Mouse (Mus musculus) layer of hippocampus, adult 9-10 months (tissue): ENCODE results near the gene Mrc1.
"Not testable (repeated sequence)": the region's sequence is repeated elsewhere in the genome, so short reads cannot be mapped to it uniquely, and the experiment has no call there.

Experiments
- DNase-seq: peaks from one replicate; pipeline ENCODE4 v3.0.0; 2022; ENCODE audit warnings: low spot score

Gene Mrc1

DNA sequence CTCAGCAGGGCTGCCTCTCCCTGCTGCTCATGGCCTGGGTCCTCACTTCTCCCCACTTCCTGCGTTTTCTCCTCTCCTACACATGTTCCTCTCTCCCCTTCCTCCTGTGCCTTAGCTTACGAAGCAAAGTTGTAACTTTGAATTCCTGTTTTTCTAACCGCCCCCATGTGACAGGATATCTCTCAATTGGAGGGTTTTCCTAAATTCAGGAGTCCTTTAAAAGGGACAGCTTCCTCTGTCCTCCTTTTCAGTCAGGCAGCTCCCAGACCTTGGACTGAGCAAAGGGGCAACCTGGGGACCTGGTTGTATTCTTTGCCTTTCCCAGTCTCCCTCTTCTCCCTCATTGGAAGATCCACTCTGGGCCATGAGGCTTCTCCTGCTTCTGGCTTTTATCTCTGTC lies at the start of gene Mrc1:
Gene Mrc1 (plus strand): TSS at position 244 of the 400 bp plus-strand sequence.
- no peak for DNase-seq

DNA sequence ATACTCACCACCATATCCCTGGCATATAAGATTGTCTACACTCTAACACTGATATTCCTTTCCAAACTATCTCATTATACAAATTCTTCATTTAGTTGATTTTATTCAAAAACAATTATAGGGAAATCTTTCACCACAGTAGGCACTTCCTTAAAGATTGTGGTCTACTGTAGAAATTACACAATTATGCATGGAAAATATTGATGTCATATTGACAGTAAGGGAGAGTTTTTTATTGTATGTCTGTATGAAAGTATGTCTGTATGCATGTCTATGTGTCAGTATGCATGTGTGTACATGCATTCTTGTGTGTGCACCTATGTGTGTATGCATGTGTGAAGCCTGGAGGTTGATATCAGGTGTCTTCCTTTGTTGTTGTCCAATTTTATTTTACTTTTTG lies 44.8 kb upstream of the Mrc1 start:
- DNase-seq: no peak

- no peak for DNase-seq
Measured at GRCm38 (mm10) chr2:14190684-14191083, 38.5 kb upstream of the Mrc1 start.

DNA sequence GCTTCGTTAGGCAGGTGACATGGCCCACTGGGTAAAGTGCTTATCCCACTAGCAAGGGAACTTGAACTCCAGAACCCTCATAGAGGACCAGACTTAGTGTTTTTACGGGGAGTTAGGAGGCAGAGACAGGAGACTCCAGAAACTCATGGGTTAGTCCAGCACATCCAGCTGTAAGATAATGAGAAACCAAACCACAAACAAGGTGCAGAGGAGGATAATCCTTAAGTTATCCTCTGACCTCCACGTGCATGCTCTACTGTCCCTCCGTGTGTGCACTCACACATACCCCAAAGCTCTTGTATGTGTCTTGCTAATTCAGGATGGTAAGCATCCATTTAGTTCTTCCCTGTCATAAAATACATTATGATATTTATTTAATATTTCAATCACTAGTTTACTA lies 37.6 kb upstream of the Mrc1 start:
- no peak for DNase-seq

- no peak for DNase-seq
Measured at GRCm38 (mm10) chr2:14192046-14192445, 37.1 kb upstream of the Mrc1 start.

DNA sequence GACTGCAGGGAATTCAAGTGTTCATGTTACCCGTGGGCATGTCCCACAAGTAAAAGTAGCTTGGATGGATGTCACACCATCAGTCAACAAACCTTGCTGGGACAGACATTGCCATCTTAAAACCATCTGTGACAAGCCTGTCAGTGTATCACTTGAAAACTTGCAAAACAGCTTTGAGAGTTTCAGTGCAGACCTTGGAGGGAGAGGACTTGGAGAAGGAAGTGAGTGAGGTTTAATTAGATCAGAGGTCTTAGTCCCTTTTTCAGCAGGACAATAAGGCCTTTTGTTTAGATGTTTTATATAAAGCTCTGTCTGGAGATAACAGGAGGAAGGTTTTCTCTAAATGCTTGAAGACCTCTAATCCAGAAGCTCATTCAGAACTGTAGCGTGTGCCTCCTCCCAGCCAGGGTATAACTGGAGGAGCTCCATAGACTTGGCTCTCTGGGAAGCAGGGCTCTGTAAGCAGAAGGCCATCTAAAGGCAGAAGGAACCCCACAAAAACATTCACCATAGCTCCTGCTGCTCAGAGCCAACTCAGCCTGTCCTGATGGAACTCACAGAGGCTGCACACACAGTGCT lies 30.8 kb upstream of the Mrc1 start:
- not testable (repeated sequence) for DNase-seq

- DNase-seq: no peak
Measured at GRCm38 (mm10) chr2:14199621-14200020, 29.6 kb upstream of the Mrc1 start.

GRCm38 (mm10) chr2:14200879-14201445 lies 28.2 kb upstream of the Mrc1 start:
- DNase-seq: not testable (repeated sequence)

- DNase-seq: no peak
Measured at GRCm38 (mm10) chr2:14204308-14204707, 24.9 kb upstream of the Mrc1 start.

DNA sequence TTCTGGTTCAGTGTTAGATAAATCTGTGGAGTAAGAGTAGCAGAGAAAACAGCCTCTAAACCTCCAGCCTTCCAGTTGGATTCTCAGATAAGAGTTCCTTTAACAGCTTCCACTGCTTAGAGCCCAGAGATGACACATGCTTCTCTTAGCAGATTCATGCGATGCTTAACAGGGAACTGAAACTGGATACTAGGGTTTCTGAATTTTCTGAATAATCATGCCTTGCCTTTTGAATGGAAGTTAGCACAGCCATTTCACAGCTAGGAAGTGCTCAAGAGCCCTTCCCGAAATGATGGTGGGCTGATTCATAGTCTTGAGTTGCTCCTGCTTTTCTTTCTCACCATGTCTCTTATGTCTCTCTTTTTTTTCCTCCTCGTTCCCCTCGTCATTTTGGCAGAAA lies 22.4 kb upstream of the Mrc1 start:
- DNase-seq: no peak

DNA sequence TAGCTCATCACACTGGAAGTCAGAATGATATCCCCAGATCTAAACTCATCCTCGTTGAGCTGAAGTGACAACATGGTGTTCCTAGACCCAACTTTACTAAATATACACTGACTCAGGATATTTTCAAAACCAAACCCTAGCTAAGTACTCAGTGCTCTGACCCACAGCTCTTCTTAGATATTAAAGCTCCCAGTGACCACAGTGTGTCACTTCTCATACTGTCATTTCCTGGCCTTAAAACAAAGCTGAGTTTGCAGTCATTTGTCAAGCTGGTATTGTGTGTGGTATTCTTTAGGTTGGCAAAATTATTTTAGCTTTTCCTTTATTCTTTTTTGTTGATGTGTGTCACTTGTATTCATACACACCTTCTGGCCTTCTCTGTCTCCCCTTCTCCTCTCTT lies 18.5 kb upstream of the Mrc1 start:
- DNase-seq: no peak

DNA sequence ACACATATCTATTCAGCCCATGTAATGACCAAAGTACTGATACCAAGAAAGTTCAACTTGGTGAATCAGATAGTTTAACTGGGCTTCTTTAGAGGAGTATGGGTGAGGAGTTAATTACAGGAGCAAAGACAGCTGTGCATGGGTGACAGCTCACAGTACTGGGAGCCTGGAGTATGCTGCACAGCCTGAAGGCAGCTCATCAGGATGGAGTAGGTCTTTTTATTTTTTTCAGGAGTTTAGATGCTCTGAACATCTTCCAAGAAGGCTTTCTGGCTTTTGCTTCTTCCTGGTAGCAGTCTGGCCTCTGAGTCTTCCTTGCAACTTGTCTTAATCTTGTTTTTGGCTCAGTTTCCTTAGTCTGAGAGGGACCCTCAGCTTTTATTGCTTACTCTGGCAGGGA lies 17.6 kb upstream of the Mrc1 start:
- DNase-seq: no peak

DNA sequence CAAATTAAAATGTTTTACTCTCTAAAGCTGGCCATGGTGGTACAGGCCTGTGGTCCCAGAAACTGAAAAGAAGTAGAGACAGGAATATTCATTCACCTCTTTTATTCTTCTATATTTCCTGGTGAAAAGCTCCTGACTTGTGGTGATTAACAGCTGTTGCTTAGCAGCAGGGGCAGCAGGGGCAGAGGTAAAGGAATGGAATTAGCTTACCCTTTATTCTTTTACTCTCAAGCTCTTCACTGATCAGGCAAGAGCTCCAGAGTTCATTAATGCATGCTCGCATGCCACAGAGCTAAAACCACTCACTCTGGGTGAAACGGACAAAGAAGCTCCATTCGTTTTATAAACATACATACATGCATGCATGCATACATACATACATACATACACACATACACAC lies 14.4 kb upstream of the Mrc1 start:
- DNase-seq: no peak

- no peak for DNase-seq
Measured at GRCm38 (mm10) chr2:14216653-14217052, 12.5 kb upstream of the Mrc1 start.

DNA sequence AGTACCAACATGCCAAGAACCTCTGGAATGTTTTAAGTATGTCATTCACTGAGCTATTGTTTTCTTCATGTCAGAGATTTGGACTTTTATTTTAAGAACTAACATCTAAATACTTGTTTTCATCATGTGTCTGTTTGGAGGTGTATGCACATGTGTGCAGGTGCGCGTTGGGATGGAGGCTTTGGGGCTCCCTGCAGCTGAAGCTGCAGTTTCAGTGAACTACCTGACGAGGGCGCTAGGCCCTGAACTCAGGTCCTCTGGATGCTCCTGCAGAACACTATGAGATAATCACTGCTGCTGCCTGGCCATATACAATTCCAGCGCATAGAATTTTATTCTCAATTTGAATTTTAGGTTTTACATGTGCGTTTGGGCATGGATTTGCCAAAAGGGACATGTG lies 11.1 kb upstream of the Mrc1 start:
- DNase-seq: no peak

- no peak for DNase-seq
Measured at GRCm38 (mm10) chr2:14224387-14224786, 4.8 kb upstream of the Mrc1 start.

DNA sequence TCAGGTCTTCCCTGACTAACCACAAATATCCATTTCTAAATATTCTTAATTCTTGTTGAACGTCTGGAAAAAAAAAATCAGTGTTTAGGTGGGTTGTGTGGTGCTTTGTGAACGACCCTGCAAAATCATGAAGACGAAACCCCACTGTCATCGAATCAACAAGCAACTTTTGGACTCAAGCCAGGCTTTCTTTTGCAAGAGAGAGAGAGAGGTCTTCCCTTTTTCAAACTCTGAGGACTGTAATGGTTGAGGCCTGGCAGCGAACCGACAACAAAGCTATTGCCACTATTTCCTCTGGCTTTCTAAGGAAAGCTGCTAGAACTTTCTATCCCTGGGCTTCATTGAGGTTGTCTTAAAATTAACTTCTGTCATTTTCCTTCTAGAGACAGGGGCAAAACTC lies 697 bp upstream of the Mrc1 start:
- no peak for DNase-seq

- DNase-seq: no peak
Measured at GRCm38 (mm10) chr2:14229979-14230378, 787 bp downstream of the Mrc1 start.

GRCm38 (mm10) chr2:14232897-14233296 lies 3.7 kb downstream of the Mrc1 start:
- no peak for DNase-seq

DNA sequence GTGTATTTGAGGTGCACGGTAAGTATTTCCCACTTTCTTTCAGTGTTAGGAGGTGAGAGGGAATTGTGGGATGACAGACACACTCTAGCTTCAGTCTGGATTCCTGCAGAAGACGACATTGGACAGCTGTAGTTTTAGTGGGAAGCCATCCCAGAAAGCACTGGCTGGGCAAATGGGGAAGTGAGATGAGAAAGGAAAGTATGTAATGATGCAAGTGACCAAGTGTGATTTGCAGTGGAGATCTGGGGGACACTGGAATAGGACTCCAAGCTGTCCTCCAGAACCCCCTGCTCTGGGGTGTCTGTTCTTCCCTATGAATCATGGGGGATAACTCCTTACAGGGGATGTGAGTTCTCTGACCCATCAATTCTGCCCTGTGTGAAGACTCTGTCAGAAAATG lies 4.8 kb downstream of the Mrc1 start:
- DNase-seq: no peak

- DNase-seq: no peak
Measured at GRCm38 (mm10) chr2:14235319-14235718, 6.1 kb downstream of the Mrc1 start.

- DNase-seq: no peak
Measured at GRCm38 (mm10) chr2:14236920-14237319, 7.7 kb downstream of the Mrc1 start.

- no peak for DNase-seq
Measured at GRCm38 (mm10) chr2:14237723-14238122, 8.5 kb downstream of the Mrc1 start.

DNA sequence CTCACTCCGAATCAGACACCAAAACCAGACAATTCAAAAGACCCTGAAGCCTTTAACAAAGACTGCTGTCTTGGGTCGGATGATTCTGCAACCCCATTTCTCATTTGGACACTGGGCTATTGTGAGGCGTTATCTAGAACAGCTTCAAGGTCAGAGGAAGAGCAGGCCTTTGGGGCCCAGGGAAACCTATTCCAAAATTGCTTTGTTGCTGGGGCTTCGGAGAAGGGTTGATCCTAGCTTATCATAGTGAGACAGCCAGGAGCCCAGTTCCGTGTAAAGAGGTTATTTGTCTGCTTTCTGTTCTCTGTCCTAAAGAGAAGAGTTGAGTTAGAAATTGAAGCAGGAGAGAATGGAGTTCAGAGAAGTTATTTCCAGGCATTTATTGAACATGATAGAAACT lies 10.0 kb downstream of the Mrc1 start:
- DNase-seq: no peak
